Mouse (Mus musculus) intestine, embryonic 16.5 days (tissue): ENCODE measurements around the gene Irf6. TPM values are rescaled to one million over a fixed set of nuclear protein-coding genes. Genes with fewer than 3 reads are reported as not detected.

Experiments
- polyA plus RNA-seq: library from polyadenylated mRNA; unstranded; fragments of >200 nt; fragmentation: Nextera tagmentation; extraction: Ambion mirVana; gene quantifications from 2 replicates; pipeline ENCODE4 v1.2.1, GENCODE M21; 2015

The Irf6 gene
- polyA plus RNA-seq, 1 experiment from 2014 or later = 95.0 TPM

Other genes with a start within 250 kb of the Irf6 start
- 1.3 and 1.4 TPM in 2 replicates for gene Syt14, start 117.3 kb upstream of the Irf6 start, polyA plus RNA-seq
- 5.0 and 9.2 TPM in 2 replicates for gene Diexf, start 22.8 kb upstream of the Irf6 start, polyA plus RNA-seq
- 13.0 and 13.7 TPM in 2 replicates for gene A130010J15Rik, start 14.9 kb downstream of the Irf6 start, polyA plus RNA-seq
- 3.4 and 4.0 TPM in 2 replicates for gene Traf3ip3, start 48.6 kb downstream of the Irf6 start, polyA plus RNA-seq
- 4.1 and 4.3 TPM in 2 replicates for gene Lamb3, start 54.6 kb downstream of the Irf6 start, polyA plus RNA-seq
- gene Hsd11b1, start 111.0 kb downstream of the Irf6 start, polyA plus RNA-seq = 0.91 and 1.2 TPM in 2 replicates
- gene G0s2, start 120.1 kb downstream of the Irf6 start, polyA plus RNA-seq = 20.0 and 25.1 TPM in 2 replicates
- gene Camk1g, start 217.2 kb downstream of the Irf6 start, polyA plus RNA-seq = 4.7 and 5.2 TPM in 2 replicates